Mouse (Mus musculus): ENCODE measurements around the gene 6030445D17Rik.

GRCm38 (mm10) chr4:136452286-136452685 is 9.8 kb upstream of the 6030445D17Rik start:
- TF ChIP-seq FLI1 (IDR thresholded peaks at IDR 0.05; ENCODE audit: low read length) (no peak), GATA1 (IDR thresholded peaks at IDR 0.05; ENCODE audit: borderline replicate concordance, low read length) (no peak)
